In genomic region chr5:93005229-93005814, GRCm38 (mm10) we compare ENCODE assay signal across 9 mouse cellular contexts. TPM values are rescaled to one million over a fixed set of nuclear protein-coding genes. Genes with fewer than 3 reads are reported as not detected.
DNase-seq lines count a peak whose midpoint lies in the region; ATAC-seq and TF ChIP-seq lines count a peak whose summit lies in the region.
"Had no signal": no experiment of that assay in that cellular context is flagged by ENCODE, and none has a peak within 500 bp of the region (broad histone marks: within the 10 kb centered on the region; RNA-seq: fewer than 3 reads in every experiment).

No protein-coding gene starts in this region.

- WGBS in hindbrain, embryonic 16.5 days: 8% methylated on average over 20 of the region's 20 CpGs
- WGBS in liver, embryonic 11.5 days: 8% methylated on average over 20 of the region's 20 CpGs
- WGBS in neural tube, embryonic 11.5 days: 14% methylated on average over 20 of the region's 20 CpGs

- no peaks in the 10 kb centered on the region for H3K9me3 ChIP-seq in ES-E14 (ENCODE audit: control insufficient read depth, insufficient read depth, low read depth, low read length)
- no peaks in the 10 kb centered on the region for H3K9me3 ChIP-seq in hindbrain, embryonic 16.5 days (ENCODE audit: control insufficient read depth, low read length)
- H3K9me3 ChIP-seq in liver, embryonic 11.5 days (ENCODE audit: control insufficient read depth, low read length): no peaks in the 10 kb centered on the region
- H3K9me3 ChIP-seq in neural tube, embryonic 11.5 days (ENCODE audit: control insufficient read depth, low read length): no peaks in the 10 kb centered on the region

- H3K36me3 ChIP-seq in ES-E14 (ENCODE audit: control insufficient read depth, insufficient read depth, low read length, poor library complexity, severe bottlenecking): no peaks in the 10 kb centered on the region
- H3K36me3 ChIP-seq in hindbrain, embryonic 16.5 days (ENCODE audit: control insufficient read depth, insufficient read depth, low read length): no peaks in the 10 kb centered on the region
- H3K36me3 ChIP-seq in liver, embryonic 11.5 days (ENCODE audit: control insufficient read depth, insufficient read depth, low read length): no peaks in the 10 kb centered on the region
- H3K36me3 ChIP-seq in neural tube, embryonic 11.5 days (ENCODE audit: control insufficient read depth, insufficient read depth, low read length): no peaks in the 10 kb centered on the region

- no peaks in the 10 kb centered on the region for H3K27me3 ChIP-seq in hindbrain, embryonic 16.5 days (replicated peaks; ENCODE audit: control insufficient read depth, insufficient read depth, low read length)
- no peaks in the 10 kb centered on the region for H3K27me3 ChIP-seq in liver, embryonic 11.5 days (replicated peaks; ENCODE audit: control insufficient read depth, insufficient read depth, low read length)
- no peaks in the 10 kb centered on the region for H3K27me3 ChIP-seq in neural tube, embryonic 11.5 days (ENCODE audit: control insufficient read depth, insufficient read depth, low read length)

- no peak; the same call in 1 of the 2 replicates for ATAC-seq in hindbrain, embryonic 16.5 days
- 0 out of 2 replicates have a peak, but pooled peaks have one; percentile 4 for ATAC-seq in liver, embryonic 11.5 days (replicated peaks; ENCODE audit: low FRiP score)
- ATAC-seq in neural tube, embryonic 11.5 days (ENCODE audit: insufficient read depth, low FRiP score, low TSS enrichment): no peak; the same call in 1 of the 2 replicates

- H3K9ac ChIP-seq in ES-E14 (ENCODE audit: insufficient read depth, low read depth, low read length, poor library complexity, severe bottlenecking): peak overlapping the region; percentile 69
- H3K9ac ChIP-seq in hindbrain, embryonic 16.5 days (ENCODE audit: low read depth, low read length): 0 out of 2 replicates have a peak overlapping the region, but pooled peaks have one; percentile 8
- H3K9ac ChIP-seq in liver, embryonic 11.5 days (ENCODE audit: low read depth, low read length): 0 out of 2 replicates have a peak overlapping the region, but pooled peaks have one; percentile 37
- H3K9ac ChIP-seq in neural tube, embryonic 11.5 days (ENCODE audit: low read length): no peak overlapping the region

- peak overlapping the region; percentile 80; the same call in 1 of the 2 replicates for H3K27ac ChIP-seq in ES-E14 (ENCODE audit: insufficient read depth, low read depth, low read length, poor library complexity, severe bottlenecking)
- no peak overlapping the region for H3K27ac ChIP-seq in hindbrain, embryonic 16.5 days (ENCODE audit: low read depth, low read length)
- peak overlapping the region; percentile 35 for H3K27ac ChIP-seq in liver, embryonic 11.5 days (ENCODE audit: low read depth, low read length)
- H3K27ac ChIP-seq in neural tube, embryonic 11.5 days (ENCODE audit: low read depth, low read length): peak overlapping the region; percentile 23; the same call in 1 of the 2 replicates

- no peak for DNase-seq in ES-E14 (ENCODE audit: low read depth, low spot score)
- peak; percentile 48 for DNase-seq in adrenal gland, postnatal 25 days
- peak; percentile 30 for DNase-seq in gastrocnemius, postnatal 10 days
- no peak for DNase-seq in liver, embryonic 11.5 days (ENCODE audit: low spot score)
- peak; percentile 49 for DNase-seq in neural tube, embryonic 11.5 days (ENCODE audit: low spot score)
- DNase-seq in cerebellum, postnatal 4 days (ENCODE audit: low spot score in 2 of 2): no peak
- DNase-seq in urinary bladder, postnatal 25 days (ENCODE audit: low spot score): no peak

- peak overlapping the region; percentile 26 for H3K4me2 ChIP-seq in hindbrain, embryonic 16.5 days (ENCODE audit: low read length)
- H3K4me2 ChIP-seq in liver, embryonic 11.5 days: peak overlapping the region; percentile 55
- peak overlapping the region; percentile 21 for H3K4me2 ChIP-seq in neural tube, embryonic 11.5 days (ENCODE audit: low read depth)

- peak overlapping the region; percentile 61 to 71 for H3K4me3 ChIP-seq in ES-E14 (ENCODE audit: insufficient read depth in 1 of 2, low read depth in 1 of 2, low read length in 2 of 2, poor library complexity in 1 of 2, severe bottlenecking in 1 of 2)
- peak overlapping the region; percentile 16 for H3K4me3 ChIP-seq in hindbrain, embryonic 16.5 days (ENCODE audit: low read length)
- peak overlapping the region; percentile 16 for H3K4me3 ChIP-seq in liver, embryonic 11.5 days (ENCODE audit: low read depth, low read length)
- H3K4me3 ChIP-seq in neural tube, embryonic 11.5 days (ENCODE audit: low read depth, low read length): no peak overlapping the region
- H3K4me3 ChIP-seq: erythroblast, embryonic 14.5 days had no signal

- H3K4me1 ChIP-seq in ES-E14 (ENCODE audit: control insufficient read depth in 2 of 2, insufficient read depth in 2 of 2, low read length in 2 of 2, poor library complexity in 1 of 2): peaks cover 0 to 5% of the 10 kb centered on the region in 2 experiments; a peak in 1 of 4 replicates
- H3K4me1 ChIP-seq in hindbrain, embryonic 16.5 days (ENCODE audit: control insufficient read depth, insufficient read depth, low read depth, low read length): peaks cover 2% of the 10 kb centered on the region; the same call in 1 of the 2 replicates
- peaks cover 8% of the 10 kb centered on the region; the same call in 1 of the 2 replicates for H3K4me1 ChIP-seq in liver, embryonic 11.5 days (replicated peaks; ENCODE audit: control insufficient read depth, insufficient read depth, low read length)
- H3K4me1 ChIP-seq in neural tube, embryonic 11.5 days (ENCODE audit: control insufficient read depth, insufficient read depth, low read length): peaks cover 3% of the 10 kb centered on the region; the same call in 1 of the 2 replicates

- in situ Hi-C loops in ES-E14 (cut with MboI; ENCODE audit: low sequenced_read_pairs in 2 of 2, unreplicated experiment in 2 of 2): no loop called here

TF ChIP-seq in ES-E14, 5 proteins besides CTCF, POLR2A, EP300 and RAD21:
- TF ChIP-seq MAFK (IDR thresholded peaks at IDR 0.05; ENCODE audit: insufficient read depth, low read depth, low read length) (peak; percentile 23; the same call in 1 of the 2 replicates), ZC3H11A (IDR thresholded peaks at IDR 0.05; ENCODE audit: borderline replicate concordance, low read depth, low read length) (no peak), HCFC1 (IDR thresholded peaks at IDR 0.05; ENCODE audit: borderline replicate concordance, insufficient read depth, low read length) (no peak), CHD2 (IDR thresholded peaks at IDR 0.05; ENCODE audit: low read depth, low read length) (no peak), ZNF384 (IDR thresholded peaks at IDR 0.05; ENCODE audit: low read depth, low read length) (no peak)

RNA-seq across cellular contexts. Expression of gene Sowahb, which starts 39.5 kb away (rescaled TPM):
- total RNA-seq in ES-E14 (2012; rRNA removed): 1.5 and 1.9 TPM in 2 replicates
- not detected in 2 replicates for total RNA-seq in adrenal gland, postnatal 25 days (2021)
- under 1 TPM in 1 of 2 experiments, not detected in 1; 0.07 TPM for total RNA-seq in gastrocnemius, postnatal 10 days (2021)
- 0.07 TPM in 1 of 2 replicates, not detected in the other for polyA plus RNA-seq in hindbrain, embryonic 16.5 days (2015; fragmentation: Nextera tagmentation; extraction: Ambion mirVana)
- 0.44 and 0.51 TPM in 2 replicates for polyA plus RNA-seq in liver, embryonic 11.5 days (2014; fragmentation: Nextera tagmentation; extraction: Ambion mirVana)
- 0.41 and 0.58 TPM in 2 replicates for polyA plus RNA-seq in neural tube, embryonic 11.5 days (2014; fragmentation: Nextera tagmentation; extraction: Ambion mirVana)

Comparison
In these comparisons a context has a peak if more than half of its experiments do, and no peak if none do; other contexts are left out.
1. DNase-seq: peak in adrenal gland, postnatal 25 days (single experiment), gastrocnemius, postnatal 10 days (single experiment) and neural tube, embryonic 11.5 days (single experiment); none in ES-E14 (single experiment), liver, embryonic 11.5 days (single experiment), cerebellum, postnatal 4 days (0 of 2) and urinary bladder, postnatal 25 days (single experiment).
2. Peak in every context shown above with its lines, with median percentiles within 50 percentile points of each other: H3K4me2 ChIP-seq.